Mouse (Mus musculus) erythroblast, adult 5-6 weeks (primary cell): ENCODE measurements around the gene Amh. TPM values are rescaled to one million over a fixed set of nuclear protein-coding genes. Genes with fewer than 3 reads are reported as not detected.

ENCODE experiments used
- ATAC-seq: replicated peaks from 2 replicates; pipeline ENCODE4 v1.8.0; 2016; ENCODE audit warnings: moderate number of reproducible peaks, mild to moderate bottlenecking, moderate TSS enrichment, inconsistent platforms; ENCODE audit not compliant: poor library complexity, low FRiP score, severe bottlenecking
- total RNA-seq, 2 experiments: library from RNA; stranded (forward) in 1 of 2; stranded (reverse) in 1 of 2; fragments of 150-400 nt in 1 of 2; fragments of 200-764, 138-1000 nt in 1 of 2; gene quantifications; 2 replicates each; pipeline versions ENCODE4 v1.2.3 to v1.2.4; 2015 to 2017; ENCODE audit warnings: low replicate concordance in 2 of 2

The Amh gene
- total RNA-seq, 2 experiments from 2014 or later = not detected

- ATAC-seq = no peak
Measured at GRCm38 (mm10) chr10:80843931-80844547, 39.0 kb downstream of the Amh start, which contains the start of gene Lingo3. Lingo3 (minus strand) TSS chr10:80844039.

- ATAC-seq = no peak
Measured at GRCm38 (mm10) chr10:80845055-80845693, 40.1 kb downstream of the Amh start.

- ATAC-seq = no peak
Measured at GRCm38 (mm10) chr10:80845732-80846131, 40.7 kb downstream of the Amh start.

- ATAC-seq = peak; percentile 63
Measured at GRCm38 (mm10) chr10:80848571-80848970, 43.5 kb downstream of the Amh start.

GRCm38 (mm10) chr10:80854913-80855748 lies 50.1 kb downstream of the Amh start, which contains the start of the genes Lsm7 and Sppl2b:
Lsm7 (minus strand) TSS chr10:80855209.
Sppl2b (plus strand) TSS chr10:80855275.
- ATAC-seq = peak; percentile 33

GRCm38 (mm10) chr10:80855749-80856073 lies 50.7 kb downstream of the Amh start:
- ATAC-seq = 0 out of 2 replicates have a peak, but pooled peaks have one; percentile 0

GRCm38 (mm10) chr10:80856267-80856666 lies 51.2 kb downstream of the Amh start:
- ATAC-seq = peak; percentile 20

GRCm38 (mm10) chr10:80856908-80857307 lies 51.9 kb downstream of the Amh start:
- peak; percentile 43 for ATAC-seq

Other genes with a start within 250 kb of the Amh start
- 18.0 and 20.2 TPM in 2 replicates for gene Rexo1, start 243.7 kb upstream of the Amh start, total RNA-seq (2015; ENCODE audit: low replicate concordance)
- 10.7 and 12.0 TPM in 2 replicates for gene Rexo1, start 243.7 kb upstream of the Amh start, total RNA-seq (2017; ENCODE audit: low replicate concordance)
- gene Klf16, start 227.9 kb upstream of the Amh start, total RNA-seq (2015; ENCODE audit: low replicate concordance) = 0.96 and 1.0 TPM in 2 replicates
- 2.3 and 4.2 TPM in 2 replicates for gene Klf16, start 227.9 kb upstream of the Amh start, total RNA-seq (2017; ENCODE audit: low replicate concordance)
- gene Abhd17a, start 214.9 kb upstream of the Amh start, total RNA-seq (2015; ENCODE audit: low replicate concordance) = 23.6 and 66.1 TPM in 2 replicates
- gene Abhd17a, start 214.9 kb upstream of the Amh start, total RNA-seq (2017; ENCODE audit: low replicate concordance) = 2.0 and 7.7 TPM in 2 replicates
- gene Scamp4, start 202.4 kb upstream of the Amh start, total RNA-seq (2015; ENCODE audit: low replicate concordance) = 7.3 and 14.0 TPM in 2 replicates
- gene Scamp4, start 202.4 kb upstream of the Amh start, total RNA-seq (2017; ENCODE audit: low replicate concordance) = 2.6 and 3.1 TPM in 2 replicates
- not detected in 2 replicates for gene Adat3, start 202.4 kb upstream of the Amh start, total RNA-seq (2015; ENCODE audit: low replicate concordance)
- 0.94 TPM in 1 of 2 replicates, not detected in the other for gene Adat3, start 202.4 kb upstream of the Amh start, total RNA-seq (2017; ENCODE audit: low replicate concordance)
- 0.21 TPM in 1 of 2 replicates, not detected in the other for gene Gm49322, start 199.2 kb upstream of the Amh start, total RNA-seq (2015; ENCODE audit: low replicate concordance)
- not detected in 2 replicates for gene Gm49322, start 199.2 kb upstream of the Amh start, total RNA-seq (2017; ENCODE audit: low replicate concordance)
- 25.5 and 25.6 TPM in 2 replicates for gene Csnk1g2, start 182.4 kb upstream of the Amh start, total RNA-seq (2015; ENCODE audit: low replicate concordance)
- gene Csnk1g2, start 182.4 kb upstream of the Amh start, total RNA-seq (2017; ENCODE audit: low replicate concordance) = 28.2 and 28.9 TPM in 2 replicates
- 5.6 and 6.1 TPM in 2 replicates for gene Btbd2, start 148.2 kb upstream of the Amh start, total RNA-seq (2015; ENCODE audit: low replicate concordance)
- 5.6 and 11.4 TPM in 2 replicates for gene Btbd2, start 148.2 kb upstream of the Amh start, total RNA-seq (2017; ENCODE audit: low replicate concordance)
- gene Mknk2, start 127.1 kb upstream of the Amh start, total RNA-seq (2015; ENCODE audit: low replicate concordance) = 40.2 and 47.4 TPM in 2 replicates
- 28.4 and 40.8 TPM in 2 replicates for gene Mknk2, start 127.1 kb upstream of the Amh start, total RNA-seq (2017; ENCODE audit: low replicate concordance)
- 13.4 and 25.6 TPM in 2 replicates for gene Mob3a, start 103.3 kb upstream of the Amh start, total RNA-seq (2015; ENCODE audit: low replicate concordance)
- gene Mob3a, start 103.3 kb upstream of the Amh start, total RNA-seq (2017; ENCODE audit: low replicate concordance) = 11.0 and 18.2 TPM in 2 replicates
- gene Izumo4, start 103.1 kb upstream of the Amh start, total RNA-seq (2015; ENCODE audit: low replicate concordance) = 8.6 and 9.8 TPM in 2 replicates
- gene Izumo4, start 103.1 kb upstream of the Amh start, total RNA-seq (2017; ENCODE audit: low replicate concordance) = 1.3 and 2.2 TPM in 2 replicates
- 12.5 and 27.6 TPM in 2 replicates for gene Ap3d1, start 63.0 kb upstream of the Amh start, total RNA-seq (2015; ENCODE audit: low replicate concordance)
- gene Ap3d1, start 63.0 kb upstream of the Amh start, total RNA-seq (2017; ENCODE audit: low replicate concordance) = 25.9 and 30.5 TPM in 2 replicates
- gene Dot1l, start 50.0 kb upstream of the Amh start, total RNA-seq (2015; ENCODE audit: low replicate concordance) = 10.9 and 15.6 TPM in 2 replicates
- gene Dot1l, start 50.0 kb upstream of the Amh start, total RNA-seq (2017; ENCODE audit: low replicate concordance) = 8.0 and 22.9 TPM in 2 replicates
- 19.6 and 26.5 TPM in 2 replicates for gene Sf3a2, start 7.0 kb upstream of the Amh start, total RNA-seq (2015; ENCODE audit: low replicate concordance)
- 7.2 and 11.2 TPM in 2 replicates for gene Sf3a2, start 7.0 kb upstream of the Amh start, total RNA-seq (2017; ENCODE audit: low replicate concordance)
- gene Plekhj1, start 6.6 kb upstream of the Amh start, total RNA-seq (2015; ENCODE audit: low replicate concordance) = 24.5 and 45.2 TPM in 2 replicates
- 8.2 and 13.9 TPM in 2 replicates for gene Plekhj1, start 6.6 kb upstream of the Amh start, total RNA-seq (2017; ENCODE audit: low replicate concordance)
- gene Jsrp1, start 8.3 kb downstream of the Amh start, total RNA-seq (2015; ENCODE audit: low replicate concordance) = not detected in 2 replicates
- not detected in 2 replicates for gene Jsrp1, start 8.3 kb downstream of the Amh start, total RNA-seq (2017; ENCODE audit: low replicate concordance)
- 1,067 and 1,159 TPM in 2 replicates for gene Oaz1, start 21.4 kb downstream of the Amh start, total RNA-seq (2015; ENCODE audit: low replicate concordance)
- 242 and 348 TPM in 2 replicates for gene Oaz1, start 21.4 kb downstream of the Amh start, total RNA-seq (2017; ENCODE audit: low replicate concordance)
- gene Lingo3, start 38.8 kb downstream of the Amh start, total RNA-seq (2015; ENCODE audit: low replicate concordance) = not detected in 2 replicates
- not detected in 2 replicates for gene Lingo3, start 38.8 kb downstream of the Amh start, total RNA-seq (2017; ENCODE audit: low replicate concordance)
- gene Lsm7, start 50.0 kb downstream of the Amh start, total RNA-seq (2015; ENCODE audit: low replicate concordance) = 27.8 and 33.2 TPM in 2 replicates
- gene Lsm7, start 50.0 kb downstream of the Amh start, total RNA-seq (2017; ENCODE audit: low replicate concordance) = 59.8 and 67.9 TPM in 2 replicates
- gene Sppl2b, start 50.0 kb downstream of the Amh start, total RNA-seq (2015; ENCODE audit: low replicate concordance) = 225 and 274 TPM in 2 replicates
- gene Sppl2b, start 50.0 kb downstream of the Amh start, total RNA-seq (2017; ENCODE audit: low replicate concordance) = 343 and 430 TPM in 2 replicates
- not detected in 2 replicates for gene Tmprss9, start 66.6 kb downstream of the Amh start, total RNA-seq (2015; ENCODE audit: low replicate concordance)
- gene Tmprss9, start 66.6 kb downstream of the Amh start, total RNA-seq (2017; ENCODE audit: low replicate concordance) = 0.17 TPM in 1 of 2 replicates, not detected in the other
- gene Timm13, start 95.7 kb downstream of the Amh start, total RNA-seq (2015; ENCODE audit: low replicate concordance) = 12.1 and 17.6 TPM in 2 replicates
- gene Timm13, start 95.7 kb downstream of the Amh start, total RNA-seq (2017; ENCODE audit: low replicate concordance) = 14.1 and 24.7 TPM in 2 replicates
- 2.7 and 7.3 TPM in 2 replicates for gene Lmnb2, start 113.0 kb downstream of the Amh start, total RNA-seq (2015; ENCODE audit: low replicate concordance)
- 9.3 and 9.7 TPM in 2 replicates for gene Lmnb2, start 113.0 kb downstream of the Amh start, total RNA-seq (2017; ENCODE audit: low replicate concordance)
- gene Gadd45b, start 124.8 kb downstream of the Amh start, total RNA-seq (2015; ENCODE audit: low replicate concordance) = 2.3 and 10.6 TPM in 2 replicates
- gene Gadd45b, start 124.8 kb downstream of the Amh start, total RNA-seq (2017; ENCODE audit: low replicate concordance) = 3.2 and 4.9 TPM in 2 replicates
- not detected in 2 replicates for gene Gng7, start 209.7 kb downstream of the Amh start, total RNA-seq (2015; ENCODE audit: low replicate concordance)
- not detected in 2 replicates for gene Gng7, start 209.7 kb downstream of the Amh start, total RNA-seq (2017; ENCODE audit: low replicate concordance)
- not detected in 2 replicates for gene Diras1, start 220.4 kb downstream of the Amh start, total RNA-seq (2015; ENCODE audit: low replicate concordance)
- gene Diras1, start 220.4 kb downstream of the Amh start, total RNA-seq (2017; ENCODE audit: low replicate concordance) = not detected in 2 replicates
- gene Slc39a3, start 232.2 kb downstream of the Amh start, total RNA-seq (2015; ENCODE audit: low replicate concordance) = 2.1 and 2.5 TPM in 2 replicates
- 2.7 and 3.8 TPM in 2 replicates for gene Slc39a3, start 232.2 kb downstream of the Amh start, total RNA-seq (2017; ENCODE audit: low replicate concordance)